Mouse (Mus musculus) spleen, adult 12 weeks (tissue): ENCODE results near the gene Plekhg1.

Source experiments
- DNase-seq: peaks from one replicate; pipeline ENCODE4 v3.0.0; 2022; ENCODE audit warnings: low spot score

Plekhg1 gene

DNA sequence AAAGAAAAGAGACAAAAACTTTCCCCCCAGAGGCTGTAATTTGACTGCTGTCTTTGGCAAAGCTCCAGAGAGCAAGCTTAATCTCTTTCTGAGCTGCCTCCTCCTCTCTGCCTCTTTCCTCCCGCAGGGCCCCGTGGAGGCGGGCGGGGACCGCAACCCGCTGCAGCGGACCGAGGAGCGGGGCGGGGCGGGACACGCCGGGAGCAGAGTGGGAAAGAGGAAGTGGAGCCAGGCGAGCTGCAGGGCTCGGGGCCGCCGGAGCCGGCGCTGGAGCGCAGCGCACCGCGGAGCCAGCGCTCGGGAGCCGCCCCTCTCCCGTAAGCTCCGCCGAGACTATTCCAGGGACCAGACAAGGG lies at the start of gene Plekhg1:
Gene Plekhg1, plus strand, starts transcription at position 217 of the 356 bp plus-strand sequence.
- DNase-seq = no peak

DNA sequence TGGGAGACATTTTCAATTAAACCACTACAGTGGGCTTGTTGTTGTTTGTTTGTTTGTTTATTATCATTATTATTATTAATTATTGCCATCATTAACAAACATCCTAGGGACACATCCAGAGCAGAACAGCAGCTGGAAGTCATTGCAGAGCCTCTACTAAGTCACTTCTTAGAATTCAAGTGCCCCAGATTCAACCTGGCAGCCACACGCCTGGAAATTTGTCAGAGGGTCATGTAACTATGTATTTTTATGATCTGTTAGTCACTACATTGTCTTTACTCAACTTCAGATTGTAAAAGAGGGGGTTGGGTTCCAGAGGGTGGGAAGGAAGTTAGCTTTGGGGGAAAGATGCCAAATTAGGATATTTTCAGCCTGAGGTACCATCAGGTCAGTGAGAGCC lies 47.4 kb upstream of the Plekhg1 start:
- DNase-seq = no peak

DNA sequence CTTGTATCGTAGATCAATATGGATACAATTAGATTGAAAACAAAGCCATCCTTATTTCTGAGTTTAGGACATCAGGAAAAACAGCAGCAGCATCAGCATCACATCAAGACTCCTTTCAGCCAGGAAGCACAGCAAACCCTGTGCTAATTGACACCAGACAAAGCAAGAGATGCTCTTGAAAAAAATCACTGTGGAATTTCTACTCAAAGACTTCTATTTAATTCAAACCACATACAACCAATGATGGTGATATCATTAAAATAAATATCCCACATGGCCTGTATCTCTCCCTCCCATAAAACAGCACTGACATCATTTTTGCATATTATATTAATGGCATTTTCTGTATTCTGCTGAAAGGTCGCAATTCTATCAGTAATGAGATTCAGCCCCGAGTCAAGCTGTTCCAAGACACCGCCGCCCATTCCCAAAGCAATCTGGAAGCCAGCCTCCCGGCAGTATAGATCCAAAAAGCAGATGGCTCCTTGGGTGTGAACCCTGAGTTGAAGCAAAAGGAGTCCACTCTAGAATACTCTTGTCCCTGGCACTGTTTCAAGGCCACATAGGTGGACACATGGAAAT lies 46.4 kb upstream of the Plekhg1 start:
- no peak for DNase-seq

DNA sequence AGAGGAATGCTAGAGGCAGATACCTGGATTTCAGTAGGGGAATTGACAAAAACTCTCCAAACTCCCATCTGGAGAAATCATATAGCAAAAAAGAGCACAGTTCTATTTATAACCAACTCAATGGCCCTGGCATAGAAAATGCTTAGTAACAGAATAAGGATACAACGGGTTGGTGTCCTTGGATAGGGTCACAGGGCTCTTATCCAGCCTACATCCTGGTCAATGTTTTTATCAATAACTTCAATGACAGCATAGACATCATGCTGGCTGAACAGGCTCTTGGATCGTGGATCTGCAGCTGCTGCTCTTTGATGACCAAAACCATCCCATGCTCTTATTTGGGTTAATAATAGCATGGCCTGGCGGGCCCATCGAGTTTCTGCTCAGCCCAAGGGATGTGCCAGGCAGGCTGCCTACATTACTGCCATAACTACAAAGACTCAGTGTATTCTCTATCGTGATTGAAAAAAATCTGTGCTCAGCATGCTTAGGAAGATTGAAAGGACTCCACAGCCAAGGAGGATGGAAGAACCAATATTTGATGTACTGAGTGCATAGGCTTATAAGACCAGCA lies 44.7 kb upstream of the Plekhg1 start:
- DNase-seq = no peak

DNA sequence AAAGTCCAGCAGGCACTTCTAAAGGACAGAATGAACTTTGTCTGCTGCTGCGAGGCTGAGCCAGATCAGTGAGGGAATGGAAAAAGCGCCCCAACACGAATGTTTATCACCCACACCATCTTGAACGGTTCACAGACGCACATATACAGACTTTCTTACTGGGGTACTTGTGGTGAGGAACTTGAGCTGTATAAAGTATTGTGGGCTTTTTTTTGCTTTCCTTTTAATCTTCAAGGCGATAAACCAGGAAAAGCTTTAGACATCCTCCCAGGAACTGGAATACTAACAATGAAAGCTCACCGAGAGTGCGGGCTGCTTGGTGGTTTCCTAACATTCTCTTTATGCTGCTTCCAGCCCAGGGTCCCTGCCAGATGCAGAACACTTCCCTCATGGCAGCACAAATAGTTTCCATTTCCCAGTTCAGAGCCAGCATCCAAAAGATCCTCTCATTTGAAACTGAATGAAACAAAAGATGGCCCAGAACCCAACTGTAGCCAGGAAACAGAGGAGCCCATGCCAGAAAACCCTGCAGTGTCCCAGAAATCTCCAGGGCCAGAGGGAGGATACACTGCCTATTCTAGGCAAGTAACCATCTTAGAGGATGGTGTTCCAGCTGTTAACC lies 43.3 kb upstream of the Plekhg1 start:
- DNase-seq = no peak

DNA sequence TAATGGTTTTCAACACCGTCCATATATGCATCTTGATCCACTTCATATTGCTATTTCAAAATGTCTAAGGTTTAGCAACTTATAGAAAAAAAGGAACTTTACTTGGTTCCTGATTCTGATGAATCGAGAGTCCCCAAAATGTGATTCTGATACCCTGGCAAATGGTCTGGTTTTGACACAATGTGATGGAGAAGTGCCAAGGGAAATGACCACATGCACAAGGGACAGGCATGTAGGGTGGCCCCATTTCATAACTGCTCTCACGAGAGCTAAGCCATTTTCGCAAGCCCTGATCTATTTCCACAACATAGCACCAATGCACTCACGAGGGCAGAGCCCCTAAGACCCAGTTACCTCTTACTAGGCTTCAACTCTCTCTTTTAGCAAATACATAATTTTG lies 42.7 kb upstream of the Plekhg1 start:
- DNase-seq = no peak

DNA sequence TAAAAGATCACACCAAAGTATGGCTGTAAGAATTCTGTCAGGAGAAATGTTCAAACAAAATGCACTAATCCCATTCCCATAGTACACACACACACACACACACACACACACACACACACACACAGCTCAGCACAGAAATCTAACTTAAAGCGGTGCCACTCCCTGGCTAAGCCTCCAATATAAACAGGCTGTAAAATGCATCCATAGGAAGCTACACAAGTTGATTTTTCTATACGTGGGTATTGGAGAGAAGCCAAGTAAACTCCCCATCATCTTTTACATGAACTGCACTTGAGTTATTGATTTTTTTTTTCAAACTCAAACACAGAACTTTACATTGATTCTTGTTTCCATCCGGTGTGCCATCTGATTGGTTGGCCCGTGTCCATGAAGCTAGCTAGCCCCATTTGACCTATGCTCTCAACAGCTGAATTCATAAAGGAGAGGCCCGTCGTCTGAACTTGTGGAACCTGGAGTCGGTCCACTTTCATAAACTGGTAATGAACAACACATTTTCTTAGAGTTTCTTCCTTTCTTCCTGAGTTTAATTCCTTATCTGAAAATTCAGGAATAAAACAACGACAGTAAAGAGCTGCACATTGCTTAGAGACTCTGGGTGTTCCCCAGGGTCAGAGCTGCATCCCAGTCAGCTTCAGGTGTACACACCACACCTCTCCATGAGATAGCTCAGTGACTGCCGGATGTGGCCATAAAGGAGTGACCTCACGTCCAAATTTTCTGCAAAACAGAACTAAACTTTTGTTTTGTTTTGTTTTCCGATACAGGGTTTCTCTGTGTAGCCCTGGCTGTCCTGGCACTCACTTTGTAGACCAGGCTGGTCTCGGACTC lies 39.7 kb upstream of the Plekhg1 start:
- no peak for DNase-seq

GRCm38 (mm10) chr10:3701832-3702231 lies 38.3 kb upstream of the Plekhg1 start:
- DNase-seq = no peak

- DNase-seq = no peak
Observed at GRCm38 (mm10) chr10:3702585-3702984, 37.6 kb upstream of the Plekhg1 start.

GRCm38 (mm10) chr10:3706231-3706630 lies 33.9 kb upstream of the Plekhg1 start:
- no peak for DNase-seq

DNA sequence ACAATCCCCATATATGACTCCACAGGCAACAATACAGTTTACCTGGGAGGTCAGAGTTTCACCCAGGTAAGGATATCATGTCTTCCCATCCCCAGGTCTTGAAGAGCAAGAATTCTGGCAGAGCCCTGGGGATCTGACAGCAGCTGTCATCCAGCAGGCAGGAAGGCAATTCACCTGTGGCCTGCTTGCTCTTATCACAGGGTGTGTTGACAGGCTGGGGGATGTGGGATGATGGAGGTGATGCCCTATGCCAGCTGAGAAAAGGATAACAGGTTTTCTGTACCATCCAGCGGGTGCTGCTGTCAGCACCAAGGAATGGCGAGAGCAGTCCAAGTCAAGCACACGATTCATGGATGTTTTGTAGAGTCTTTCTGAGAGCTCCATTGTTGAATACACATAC lies 30.1 kb upstream of the Plekhg1 start:
- DNase-seq = no peak

- DNase-seq = no peak
Observed at GRCm38 (mm10) chr10:3715302-3715943, 24.7 kb upstream of the Plekhg1 start.

GRCm38 (mm10) chr10:3718021-3718865 lies 21.9 kb upstream of the Plekhg1 start:
- DNase-seq = no peak

GRCm38 (mm10) chr10:3720296-3720695 lies 19.9 kb upstream of the Plekhg1 start:
- DNase-seq = no peak

- DNase-seq = no peak
Observed at GRCm38 (mm10) chr10:3722339-3722738, 17.8 kb upstream of the Plekhg1 start.

- no peak for DNase-seq
Observed at GRCm38 (mm10) chr10:3724665-3725064, 15.5 kb upstream of the Plekhg1 start.

- DNase-seq = no peak
Observed at GRCm38 (mm10) chr10:3729666-3730065, 10.5 kb upstream of the Plekhg1 start.

GRCm38 (mm10) chr10:3730314-3730713 lies 9.8 kb upstream of the Plekhg1 start:
- DNase-seq = no peak

DNA sequence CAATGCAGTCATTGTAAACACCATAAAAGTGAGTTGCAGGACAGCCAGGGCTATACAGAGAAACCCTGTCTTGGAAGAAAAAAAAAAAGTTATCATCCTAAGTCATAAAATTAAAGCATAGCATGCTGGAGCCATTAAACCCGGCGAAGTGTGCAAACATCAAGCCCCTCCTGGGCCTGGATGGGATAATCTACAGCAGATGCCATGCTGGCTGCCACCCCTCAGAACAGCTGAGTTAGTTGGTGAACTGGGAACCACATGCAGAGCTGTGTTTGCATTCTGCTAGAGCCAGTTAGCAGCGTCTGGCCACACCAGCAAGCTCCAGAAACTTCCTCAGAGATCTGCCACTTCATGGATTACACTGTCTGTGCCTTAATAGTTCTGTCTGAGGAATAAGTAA lies 3.1 kb upstream of the Plekhg1 start:
- no peak for DNase-seq

DNA sequence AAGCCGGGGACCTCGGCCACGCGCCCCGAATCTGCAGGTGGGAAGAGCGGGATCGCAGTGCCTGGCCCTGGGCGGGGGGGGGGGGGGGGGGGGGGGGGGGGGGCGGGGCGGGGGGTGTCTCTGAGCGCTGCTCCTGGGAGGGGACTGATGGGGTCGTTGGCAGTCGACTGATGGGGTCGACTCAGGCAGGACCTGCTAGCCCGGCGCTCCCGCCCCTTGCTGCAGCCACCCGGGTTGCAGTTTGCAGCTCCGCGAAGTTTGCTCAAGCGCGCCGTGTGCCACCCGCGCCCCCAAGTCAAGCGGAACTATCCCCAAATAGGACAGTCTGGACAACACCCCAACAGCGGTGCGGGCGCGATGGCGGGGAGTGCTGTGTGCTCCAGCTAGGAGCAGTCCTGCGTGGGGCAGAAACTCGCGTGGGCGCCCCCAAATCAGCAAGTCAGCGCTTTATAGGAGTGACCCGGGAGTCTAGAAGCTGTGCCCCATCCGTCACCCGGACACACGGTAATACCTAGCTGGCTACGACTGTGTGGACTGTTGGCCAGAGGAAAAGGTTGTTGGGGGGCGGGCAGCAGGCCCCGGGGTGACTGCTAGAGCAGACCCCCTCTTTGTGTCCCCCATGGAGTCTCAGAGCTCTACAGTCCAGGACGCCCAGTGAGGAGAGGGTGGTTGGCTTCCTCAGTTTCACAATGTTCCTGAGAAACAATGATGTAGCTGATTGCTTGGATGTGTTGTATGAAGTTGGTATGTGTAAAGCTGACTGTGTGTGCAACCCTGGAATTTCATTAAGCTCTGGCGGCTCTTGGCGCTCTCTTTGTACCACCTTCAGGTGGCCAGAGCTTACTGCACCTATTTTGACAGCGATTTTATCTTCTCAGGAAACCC lies 582 bp downstream of the Plekhg1 start:
- no peak for DNase-seq

DNA sequence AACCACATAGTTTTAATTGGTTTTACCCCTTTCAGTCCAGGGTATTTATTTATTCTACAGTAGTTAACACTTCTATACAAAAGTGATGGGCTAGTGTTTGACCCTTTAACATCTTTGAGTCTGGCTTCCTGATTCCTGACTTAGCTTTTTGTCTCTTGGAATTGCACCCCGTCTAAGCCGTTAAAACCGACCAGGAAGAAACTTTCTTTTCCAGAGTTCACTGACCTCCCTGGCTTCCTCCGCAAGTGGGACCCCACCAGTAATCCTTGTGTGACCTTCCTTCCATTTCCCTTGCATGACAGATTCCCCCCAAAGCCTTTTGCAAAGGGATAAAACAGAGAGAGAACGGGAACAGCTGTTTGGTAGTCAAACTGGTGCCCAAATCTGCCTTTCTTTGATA lies 1.6 kb downstream of the Plekhg1 start:
- no peak for DNase-seq
